Mouse (Mus musculus) lung, embryonic 14.5 days (tissue): ENCODE measurements around the gene Tlx1. TPM values are rescaled to one million over a fixed set of nuclear protein-coding genes. Genes with fewer than 3 reads are reported as not detected.

ENCODE experiments used
- ATAC-seq: fragments of 200-750 bp; cut with Nextera tagmentation; 2 replicates; pipeline ENCODE4 v1.8.0; 2017; ENCODE audit warnings: mild to moderate bottlenecking, moderate TSS enrichment, moderate library complexity; ENCODE audit not compliant: insufficient read depth
- DNase-seq: peaks from one replicate; pipeline ENCODE4 v3.0.0-alpha.2; 2015
- H3K27ac ChIP-seq: fragments of 300-500 bp; sonication (generic); 2 replicates; pipeline ENCODE4 v1.5.1; 2014; ENCODE audit warnings: low read depth, mild to moderate bottlenecking, moderate library complexity
- H3K27me3 ChIP-seq: fragments of 300-500 bp; sonication (generic); 2 replicates; pipeline ENCODE4 v1.6.1; 2014; ENCODE audit warnings: low read length, control low read depth; ENCODE audit not compliant: insufficient read depth
- H3K36me3 ChIP-seq: fragments of 300-500 bp; sonication (generic); 2 replicates; pipeline ENCODE4 v1.6.1; 2014; ENCODE audit warnings: control low read depth; ENCODE audit not compliant: insufficient read depth
- H3K4me1 ChIP-seq: fragments of 300-500 bp; sonication (generic); 2 replicates; pipeline ENCODE4 v1.6.1; 2014; ENCODE audit warnings: antibody characterized with exemption, control low read depth; ENCODE audit not compliant: insufficient read depth
- H3K4me2 ChIP-seq: fragments of 300-500 bp; sonication (generic); 2 replicates; pipeline ENCODE4 v1.6.1; 2014; ENCODE audit warnings: mild to moderate bottlenecking
- H3K4me3 ChIP-seq: fragments of 300-500 bp; sonication (generic); 2 replicates; pipeline ENCODE4 v1.5.1; 2014; ENCODE audit warnings: low read depth, low read length
- H3K9ac ChIP-seq: fragments of 300-500 bp; sonication (generic); 2 replicates; pipeline ENCODE4 v1.6.1; 2014
- H3K9me3 ChIP-seq: fragments of 300-500 bp; sonication (generic); 2 replicates; pipeline ENCODE4 v1.6.1; 2016; ENCODE audit warnings: low read depth, low read length, control low read depth
- CTCF ChIP-seq: IDR thresholded peaks from 2 replicates; pipeline ENCODE4 v1.5.1; 2016; ENCODE audit warnings: antibody characterized with exemption, low read depth
- WGBS: fragments of 180-500 bp; shearing (Covaris S2); extraction: QIAGEN DNeasy Blood & Tissue Kit; methylation state at CpG from one replicate; pipeline ENCODE4 v1.1.7; 2014; 5-methylcytosine and 5-hydroxymethylcytosine counted together
- polyA plus RNA-seq: library from polyadenylated mRNA; unstranded; fragments of >200 nt; fragmentation: Nextera tagmentation; extraction: Ambion mirVana; gene quantifications from 2 replicates; pipeline ENCODE4 v1.2.1, GENCODE M21; 2014

Tlx1 gene
- polyA plus RNA-seq, 1 experiment from 2014 or later: not detected

- Histone ChIP-seq H3K27ac (no peak overlapping the region), H3K36me3 (no peaks in the 10 kb centered on the region), H3K9ac (no peak overlapping the region), H3K4me3 (no peak overlapping the region), H3K4me1 (no peaks in the 10 kb centered on the region), H3K9me3 (peaks cover 3% of the 10 kb centered on the region; the same call in 1 of the 2 replicates), H3K4me2 (no peak overlapping the region), H3K27me3 (peaks cover 98% of the 10 kb centered on the region)
- DNase-seq: no peak
- 11% methylated on average over 8 of the region's 8 CpGs for WGBS
- no peak for ATAC-seq
- no peak for TF ChIP-seq CTCF
Measured at GRCm38 (mm10) chr19:45152183-45152650, 1.7 kb downstream of the Tlx1 start.

- no peak for TF ChIP-seq CTCF
- Histone ChIP-seq H3K27ac (no peak overlapping the region), H3K4me2 (no peak overlapping the region), H3K9me3 (no peaks in the 10 kb centered on the region), H3K36me3 (no peaks in the 10 kb centered on the region), H3K27me3 (peaks cover 98% of the 10 kb centered on the region), H3K9ac (no peak overlapping the region), H3K4me3 (no peak overlapping the region; the same call in 1 of the 2 replicates), H3K4me1 (no peaks in the 10 kb centered on the region)
- ATAC-seq: no peak
- DNase-seq: no peak
- WGBS: 1% methylated on average over 44 of the region's 44 CpGs
Measured at GRCm38 (mm10) chr19:45153311-45154058, 3.0 kb downstream of the Tlx1 start.

GRCm38 (mm10) chr19:45154059-45154386, 3.5 kb downstream of the Tlx1 start:
- peaks cover 98% of the 10 kb centered on the region for H3K27me3 ChIP-seq
- no peak for DNase-seq
- no peaks in the 10 kb centered on the region for H3K9me3 ChIP-seq
- no peaks in the 10 kb centered on the region for H3K4me1 ChIP-seq
- no peak overlapping the region for H3K9ac ChIP-seq
- H3K27ac ChIP-seq: no peak overlapping the region
- no peak overlapping the region for H3K4me3 ChIP-seq
- H3K4me2 ChIP-seq: no peak overlapping the region
- WGBS: under 1% methylated on average over 22 of the region's 24 CpGs
- TF ChIP-seq CTCF: no peak
- no peak for ATAC-seq
- no peaks in the 10 kb centered on the region for H3K36me3 ChIP-seq

GRCm38 (mm10) chr19:45154521-45154920, 4.0 kb downstream of the Tlx1 start:
- ATAC-seq: no peak
- H3K4me2 ChIP-seq: no peak overlapping the region
- WGBS: 2% methylated on average over 18 of the region's 18 CpGs
- TF ChIP-seq CTCF: no peak
- DNase-seq: no peak
- no peak overlapping the region for H3K9ac ChIP-seq
- no peaks in the 10 kb centered on the region for H3K9me3 ChIP-seq
- no peak overlapping the region for H3K27ac ChIP-seq
- peaks cover 100% of the 10 kb centered on the region for H3K27me3 ChIP-seq
- no peak overlapping the region for H3K4me3 ChIP-seq
- H3K4me1 ChIP-seq: no peaks in the 10 kb centered on the region
- H3K36me3 ChIP-seq: no peaks in the 10 kb centered on the region

GRCm38 (mm10) chr19:45155141-45155790, 4.8 kb downstream of the Tlx1 start:
- Histone ChIP-seq H3K4me1 (no peaks in the 10 kb centered on the region), H3K9ac (no peak overlapping the region), H3K9me3 (no peaks in the 10 kb centered on the region), H3K4me2 (no peak overlapping the region), H3K36me3 (no peaks in the 10 kb centered on the region), H3K27me3 (peaks cover 100% of the 10 kb centered on the region), H3K27ac (no peak overlapping the region), H3K4me3 (no peak overlapping the region; the same call in 1 of the 2 replicates)
- WGBS: 5% methylated on average over 15 of the region's 15 CpGs
- no peak for TF ChIP-seq CTCF
- no peak for DNase-seq
- ATAC-seq: no peak

GRCm38 (mm10) chr19:45155791-45156186, 5.3 kb downstream of the Tlx1 start:
- no peaks in the 10 kb centered on the region for H3K9me3 ChIP-seq
- ATAC-seq (no peak), DNase-seq (no peak)
- H3K27me3 ChIP-seq: peaks cover 100% of the 10 kb centered on the region
- H3K9ac ChIP-seq: no peak overlapping the region
- no peak overlapping the region for H3K4me2 ChIP-seq
- H3K4me3 ChIP-seq: no peak overlapping the region; the same call in 1 of the 2 replicates
- H3K27ac ChIP-seq: no peak overlapping the region
- H3K36me3 ChIP-seq: no peaks in the 10 kb centered on the region
- H3K4me1 ChIP-seq: no peaks in the 10 kb centered on the region
- no peak for TF ChIP-seq CTCF
- WGBS: 1% methylated on average over 26 of the region's 26 CpGs

- ATAC-seq (no peak), DNase-seq (no peak)
- Histone ChIP-seq H3K9me3 (no peaks in the 10 kb centered on the region), H3K9ac (no peak overlapping the region), H3K36me3 (no peaks in the 10 kb centered on the region), H3K27me3 (peaks cover 100% of the 10 kb centered on the region), H3K4me3 (no peak overlapping the region), H3K4me2 (no peak overlapping the region), H3K27ac (no peak overlapping the region), H3K4me1 (no peaks in the 10 kb centered on the region)
- no peak for TF ChIP-seq CTCF
- WGBS: 2% methylated on average over 5 of the region's 5 CpGs
Measured at GRCm38 (mm10) chr19:45156381-45156780, 5.9 kb downstream of the Tlx1 start.
